Mouse (Mus musculus) macrophage (primary cell): Measurements from ENCODE around the gene Acvr1. TPM values are rescaled to one million over a fixed set of nuclear protein-coding genes. Genes with fewer than 3 reads are reported as not detected.

Source experiments
- polyA plus RNA-seq: library from polyadenylated mRNA; stranded (reverse); fragments of 250-400 nt; gene quantifications from 3 replicates; pipeline ENCODE4 v1.2.4, GENCODE M21; 2018; ENCODE audit warnings: inconsistent platforms

Acvr1 gene
- polyA plus RNA-seq, 1 experiment from 2014 or later = 10.7 TPM

Other genes with a start within 250 kb of the Acvr1 start
- not detected in 3 replicates for gene Acvr1c, start 209.3 kb downstream of the Acvr1 start, polyA plus RNA-seq
- gene Gm17409, start 97.0 kb downstream of the Acvr1 start, polyA plus RNA-seq = not detected in 3 replicates
- 2.9 to 8.3 TPM (median 4.2 TPM) in 3 replicates for gene Upp2, start 141 bp upstream of the Acvr1 start, polyA plus RNA-seq